Mouse (Mus musculus): ENCODE measurements around the gene Vps41.

Gene Vps41

GRCm38 (mm10) chr13:18794454-18794853 lies 77.4 kb downstream of the Vps41 start:
- DNase-seq (ENCODE audit: low read depth): no peak

DNA sequence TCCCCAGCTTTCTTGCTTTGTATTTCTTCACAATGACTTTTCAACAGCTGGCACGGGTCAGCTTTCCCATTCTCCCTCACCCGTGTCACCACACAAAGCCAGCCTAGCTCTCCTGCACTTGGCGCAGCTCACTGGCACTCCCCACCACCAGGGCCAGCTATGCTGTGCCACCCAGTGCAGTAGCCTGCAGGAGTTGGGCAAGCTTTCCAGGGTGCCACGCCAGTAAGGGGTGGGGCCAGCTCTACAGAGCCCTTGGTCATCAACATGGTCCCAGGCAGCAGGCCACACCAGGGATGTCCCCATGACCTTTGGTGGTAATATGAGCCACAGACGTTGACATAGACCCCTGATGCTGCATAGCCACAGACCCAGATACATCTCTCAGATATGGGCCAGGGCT lies 80.5 kb downstream of the Vps41 start:
- DNase-seq (ENCODE audit: low read depth): no peak

DNA sequence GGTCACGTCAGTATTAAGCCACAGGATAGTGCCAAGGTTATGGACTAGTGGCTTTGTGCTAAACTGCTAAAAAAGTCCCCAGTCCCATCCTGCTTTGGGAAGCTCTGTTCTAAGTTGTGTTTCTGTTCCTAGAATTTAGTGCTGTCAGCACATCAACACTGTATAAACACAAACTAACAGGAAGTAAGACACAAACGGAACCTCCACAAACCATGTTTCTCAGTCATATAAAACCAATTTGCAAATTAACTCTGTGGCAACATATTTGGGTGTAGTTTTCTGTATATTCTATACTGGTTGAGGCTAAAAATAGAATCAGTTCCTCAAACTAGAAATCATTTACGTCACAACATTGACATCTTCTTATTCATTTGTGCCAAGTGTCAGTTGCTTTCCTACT lies 83.3 kb downstream of the Vps41 start:
- DNase-seq (ENCODE audit: low read depth): no peak

GRCm38 (mm10) chr13:18809465-18809864 lies 92.4 kb downstream of the Vps41 start:
- DNase-seq (ENCODE audit: low read depth): no peak

DNA sequence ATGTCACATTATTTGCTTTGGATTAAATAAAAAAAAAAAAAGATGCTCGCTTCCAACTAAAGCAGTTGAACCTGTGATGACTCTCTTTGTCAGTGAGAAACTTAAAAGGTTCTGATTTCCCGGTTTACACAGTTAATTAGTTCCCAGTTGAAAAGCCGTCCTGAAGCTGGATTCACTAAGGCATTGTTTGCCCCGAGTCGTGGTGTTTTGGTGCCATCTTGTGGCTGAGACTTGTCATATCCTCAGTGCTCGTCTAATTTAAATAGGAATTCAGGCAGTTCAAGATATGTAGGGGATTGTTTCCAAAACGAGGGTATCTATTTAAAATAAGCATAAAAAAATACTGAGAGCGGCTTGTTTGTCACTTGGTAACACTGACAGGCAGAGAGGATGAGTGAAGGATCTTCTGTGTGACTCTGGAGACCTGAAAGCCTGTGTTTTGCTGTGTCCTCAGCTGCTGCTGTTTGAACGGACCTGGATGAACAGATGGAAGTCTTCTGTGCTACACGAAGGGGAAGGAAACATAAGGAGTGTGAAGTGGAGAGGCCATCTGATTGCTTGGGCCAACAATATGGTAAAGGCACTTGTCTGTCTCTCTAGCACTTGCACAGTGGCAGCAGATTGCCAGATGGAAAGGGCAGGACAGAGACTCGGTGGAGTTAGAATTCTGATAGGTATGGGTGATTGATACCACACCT lies 93.0 kb downstream of the Vps41 start:
- peak; percentile 79 for DNase-seq (ENCODE audit: low read depth)

DNA sequence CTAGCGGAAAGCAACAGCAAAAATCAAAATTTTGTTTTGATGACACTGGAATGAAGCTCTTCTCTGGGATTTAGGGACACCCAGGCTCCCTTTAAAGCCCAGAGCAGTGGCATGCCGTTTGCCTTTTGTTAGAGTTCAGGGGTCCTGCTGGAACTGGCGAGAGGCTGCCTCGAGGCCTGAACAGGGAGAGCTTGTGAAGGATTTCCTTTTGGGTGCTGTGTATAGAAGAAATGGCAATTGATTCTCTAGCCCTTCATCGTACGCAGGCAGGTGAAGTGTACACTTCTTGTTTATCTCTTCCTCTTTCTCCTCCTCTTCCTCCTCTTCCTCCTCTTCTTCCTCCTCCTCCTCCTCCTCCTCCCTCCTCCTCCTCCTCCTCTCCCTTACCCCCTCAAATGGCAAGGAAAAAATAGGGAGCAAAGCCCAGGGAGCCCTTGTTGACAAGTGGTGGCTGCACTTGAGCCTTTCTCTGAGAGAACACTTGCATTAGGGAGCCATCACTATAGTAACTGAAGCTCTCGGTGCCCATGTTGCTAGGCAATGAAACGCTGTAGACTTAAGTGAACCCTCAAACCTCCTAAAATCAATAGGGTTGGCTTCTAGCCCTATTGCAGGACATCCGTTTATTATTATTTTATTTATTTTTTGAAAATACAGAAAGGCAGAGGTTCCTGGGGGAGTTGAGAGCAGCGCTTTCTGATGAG lies 107.5 kb downstream of the Vps41 start:
- no peak for DNase-seq (ENCODE audit: low read depth)

DNA sequence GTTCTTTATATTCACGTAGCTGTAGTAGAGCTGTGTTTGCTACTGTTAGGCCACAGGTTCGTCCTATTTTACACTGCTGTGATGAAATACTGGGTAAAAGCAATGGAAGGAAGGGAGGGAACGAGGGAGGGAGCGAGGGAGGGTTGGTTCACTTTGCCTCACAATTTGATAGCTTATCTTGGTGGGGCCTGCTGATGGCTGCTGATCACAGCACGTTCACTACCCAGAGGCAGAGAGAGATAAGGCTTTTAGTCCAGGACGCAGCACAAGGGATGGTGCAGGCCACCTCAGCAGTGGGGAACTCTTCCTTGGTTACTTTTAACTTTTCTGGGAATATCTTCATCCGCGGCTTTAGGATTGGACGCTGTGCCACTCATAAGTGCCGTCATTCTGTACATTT lies 109.9 kb downstream of the Vps41 start:
- DNase-seq (ENCODE audit: low read depth): no peak

- DNase-seq (ENCODE audit: low read depth): no peak
Observed at GRCm38 (mm10) chr13:18830486-18830885, 113.4 kb downstream of the Vps41 start.

GRCm38 (mm10) chr13:18839231-18839630 lies 122.1 kb downstream of the Vps41 start:
- DNase-seq (ENCODE audit: low read depth): no peak

- DNase-seq (ENCODE audit: low read depth): no peak
Observed at GRCm38 (mm10) chr13:18840366-18840765, 123.3 kb downstream of the Vps41 start.

DNA sequence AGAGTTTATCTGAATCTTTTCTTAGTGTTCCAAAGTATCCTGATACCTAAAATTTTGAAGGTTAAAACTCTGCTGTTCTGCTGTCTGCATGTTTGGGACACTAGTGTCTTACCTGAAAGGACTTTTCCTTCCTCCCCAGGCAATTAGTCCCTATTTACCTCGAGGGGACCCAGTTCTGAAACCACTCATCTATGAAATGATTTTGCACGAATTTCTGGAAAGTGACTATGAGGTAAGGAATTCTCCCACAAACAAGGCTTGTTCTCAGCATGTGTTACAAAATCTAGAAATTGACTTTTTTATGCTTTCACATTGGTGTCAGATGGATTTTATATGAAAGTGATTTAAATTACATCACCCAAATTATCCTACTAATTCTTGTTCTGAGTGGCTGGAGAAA lies 123.9 kb downstream of the Vps41 start:
- DNase-seq (ENCODE audit: low read depth): no peak

GRCm38 (mm10) chr13:18841752-18842282 lies 124.7 kb downstream of the Vps41 start:
- DNase-seq (ENCODE audit: low read depth): no peak

DNA sequence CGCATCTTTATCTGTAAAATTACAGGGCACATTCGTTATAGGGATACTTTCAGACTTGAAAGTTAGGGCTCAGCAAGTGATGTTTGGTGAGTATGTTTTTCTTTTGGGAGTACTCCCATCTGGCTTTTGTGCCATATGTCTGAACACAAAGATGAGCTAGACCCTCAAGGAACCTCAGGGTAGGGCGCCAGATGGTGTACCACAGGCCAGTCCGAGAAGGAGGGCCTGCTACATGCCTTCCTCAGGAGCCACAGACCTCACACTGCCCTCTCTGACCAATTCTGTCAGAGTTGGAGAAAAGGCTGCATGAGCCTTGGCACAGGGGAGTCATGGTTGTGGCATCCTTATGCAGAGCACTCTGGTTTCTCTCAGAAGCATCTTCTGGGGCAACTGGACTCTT lies 125.5 kb downstream of the Vps41 start:
- DNase-seq (ENCODE audit: low read depth): no peak

DNA sequence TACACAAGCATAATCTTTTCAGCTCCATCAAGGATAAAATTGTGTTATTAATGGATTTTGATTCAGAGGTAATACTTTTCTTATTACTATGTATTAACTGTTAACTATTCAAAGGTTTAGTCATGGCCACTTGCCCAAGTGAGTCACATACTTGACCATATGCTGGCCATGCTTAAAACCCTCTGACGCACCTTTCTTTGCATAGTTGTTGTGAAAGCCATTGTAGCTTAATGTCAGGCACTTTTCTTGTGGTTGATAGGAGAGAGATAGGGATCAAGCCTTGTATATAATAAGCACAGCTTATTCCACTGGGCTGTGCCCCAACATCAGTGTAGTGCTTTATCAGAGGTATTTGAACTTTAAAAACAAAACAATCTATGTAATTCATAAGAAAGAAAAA lies 126.5 kb downstream of the Vps41 start:
- DNase-seq (ENCODE audit: low read depth): no peak

- no peak for DNase-seq (ENCODE audit: low read depth)
Observed at GRCm38 (mm10) chr13:18847386-18847785, 130.3 kb downstream of the Vps41 start.

DNA sequence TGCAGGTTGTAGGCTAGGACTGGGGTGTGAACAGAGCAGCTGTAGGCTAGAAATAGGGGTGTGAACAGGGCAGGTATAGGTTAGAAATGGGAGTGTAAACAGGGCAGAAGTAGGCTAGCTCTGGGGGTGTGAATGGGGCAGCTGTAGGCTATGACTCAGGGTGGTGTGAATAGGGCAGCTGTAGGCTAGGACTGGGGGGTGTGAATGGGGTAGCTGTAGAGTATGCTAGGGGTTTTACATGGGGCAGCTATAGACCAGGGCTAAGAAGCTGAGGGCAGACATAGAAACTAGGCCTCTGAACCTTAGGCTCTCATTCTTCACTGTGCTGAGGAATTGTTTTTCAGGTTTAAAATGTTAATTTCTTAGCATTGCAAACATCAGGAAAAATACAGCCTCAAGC lies 132.5 kb downstream of the Vps41 start:
- no peak for DNase-seq (ENCODE audit: low read depth)

- no peak for DNase-seq (ENCODE audit: low read depth)
Observed at GRCm38 (mm10) chr13:18851182-18851581, 134.1 kb downstream of the Vps41 start.

DNA sequence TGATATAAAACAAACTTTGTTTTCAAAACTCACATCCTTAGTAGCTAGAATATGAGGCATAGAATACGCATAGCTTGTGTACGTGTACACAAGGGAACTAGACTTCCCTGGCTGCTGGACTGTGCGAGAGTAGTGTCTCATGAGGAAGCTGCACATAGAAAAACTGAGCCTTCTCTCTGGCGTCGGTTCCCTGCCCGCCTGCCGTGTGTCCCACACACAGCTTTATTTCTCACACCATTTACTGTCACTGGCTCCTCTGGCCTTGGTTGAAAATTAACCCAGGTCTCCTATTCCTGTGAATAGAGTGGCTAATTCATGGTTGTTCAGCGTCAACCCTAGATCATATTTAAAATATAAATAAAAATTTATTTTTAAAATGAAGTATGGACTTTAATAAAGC lies 135.6 kb downstream of the Vps41 start:
- DNase-seq (ENCODE audit: low read depth): no peak

- no peak for DNase-seq (ENCODE audit: low read depth)
Observed at GRCm38 (mm10) chr13:18856026-18856802, 139.1 kb downstream of the Vps41 start.

DNA sequence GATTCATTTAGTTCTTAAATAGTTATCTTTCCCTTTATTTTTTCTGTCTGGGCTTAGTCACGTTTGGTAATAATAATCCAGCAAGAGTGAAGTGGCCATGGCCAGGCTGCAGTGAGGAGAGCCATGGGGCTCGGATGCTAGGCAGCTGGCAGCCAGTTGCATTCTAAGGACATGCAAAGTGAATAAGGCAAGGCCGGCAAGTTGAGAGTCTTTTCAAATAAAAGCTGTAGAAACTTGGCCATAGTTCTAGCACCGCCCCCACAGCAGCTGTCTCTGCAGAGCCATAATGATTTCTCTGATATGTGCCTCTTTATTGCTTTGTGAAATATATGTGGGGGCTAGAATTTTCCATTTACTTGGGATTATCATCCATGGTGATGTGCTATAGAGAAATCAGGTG lies 141.1 kb downstream of the Vps41 start:
- no peak for DNase-seq (ENCODE audit: low read depth)

DNA sequence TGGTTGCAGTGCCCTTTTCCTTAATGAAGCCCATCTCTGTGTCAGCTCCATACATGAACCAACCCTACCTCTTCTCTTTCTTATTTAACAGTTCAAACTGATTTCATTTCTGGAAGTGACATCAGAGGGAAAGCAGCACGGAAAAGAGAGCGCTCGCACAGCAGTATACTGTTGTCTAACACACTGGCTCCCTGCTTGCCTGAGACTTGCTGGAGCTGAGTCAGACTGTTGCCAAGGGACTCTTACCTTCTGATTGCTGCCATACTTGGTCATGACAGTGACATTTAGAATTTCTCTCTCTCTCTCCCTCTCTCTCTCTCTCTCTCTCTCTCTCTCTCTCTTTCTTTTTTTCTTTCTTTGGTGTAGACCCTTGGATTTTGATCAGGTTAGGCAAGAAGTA lies 142.3 kb downstream of the Vps41 start:
- no peak for DNase-seq (ENCODE audit: low read depth)

DNA sequence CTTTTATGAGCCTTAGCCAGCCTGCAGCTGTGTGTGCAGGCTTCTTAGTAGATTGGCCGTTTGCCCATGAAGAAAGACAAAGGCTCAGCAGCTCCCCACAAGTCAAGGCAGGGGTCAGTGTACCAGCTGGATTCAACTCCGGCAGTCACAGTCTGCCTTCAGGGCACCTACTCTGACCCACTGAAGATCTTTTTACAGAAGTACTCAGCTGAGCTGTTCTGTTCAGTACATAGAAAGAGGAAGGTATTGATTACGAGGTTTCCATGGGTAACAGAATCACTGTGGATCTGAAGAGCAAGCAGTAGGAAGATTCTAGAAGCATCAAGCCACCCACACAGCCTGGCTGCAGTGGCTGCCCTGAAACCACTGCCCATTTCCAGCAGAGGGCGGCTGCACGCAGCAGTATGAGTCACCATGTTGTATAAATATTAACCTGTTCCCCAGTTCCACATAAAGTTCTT lies 151.0 kb downstream of the Vps41 start:
- DNase-seq (ENCODE audit: low read depth): no peak

DNA sequence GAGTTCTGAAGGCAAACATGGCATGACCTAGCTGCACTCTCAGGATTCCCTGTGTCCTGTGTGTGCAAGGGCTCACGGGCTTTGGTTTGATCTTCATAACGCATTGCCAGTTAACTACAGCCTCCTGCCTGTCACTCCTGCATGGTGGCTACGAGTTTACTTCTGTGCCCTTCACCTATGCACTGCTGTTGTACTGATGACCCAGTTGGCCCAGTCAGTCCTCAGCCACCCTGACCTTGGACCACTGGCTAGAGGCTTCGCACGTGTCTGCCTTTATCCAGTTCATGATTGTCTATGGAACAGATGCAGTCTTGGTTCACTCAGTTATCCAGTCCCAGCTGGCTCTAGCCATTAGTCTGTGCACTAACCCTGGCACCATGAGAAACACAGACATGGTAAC lies 151.7 kb downstream of the Vps41 start:
- no peak for DNase-seq (ENCODE audit: low read depth)

Measured in induced T-regulatory cell, adult 2 months (primary cell).